Mouse (Mus musculus): ENCODE measurements at regions not wholly inside any gene's neighbourhood (a gene's known extent, or its start where the extent isn't known, plus 50 kb on each side); places are given as distances from the start of the nearest gene placed in this dataset.

- H3K4me1 ChIP-seq (ENCODE audit: control insufficient read depth, insufficient read depth, low read length) = peaks cover 3% of the 10 kb centered on the region; the same call in 1 of the 2 replicates
- no peak for TF ChIP-seq POLR2A (IDR thresholded peaks at IDR 0.05; ENCODE audit: borderline replicate concordance, control insufficient read depth, low read depth, low read length)
- no peak for TF ChIP-seq CTCF (IDR thresholded peaks at IDR 0.05; ENCODE audit: control insufficient read depth, insufficient read depth, low read length)
- H3K27ac ChIP-seq (ENCODE audit: control insufficient read depth, insufficient read depth, low read depth, low read length, poor library complexity) = no peak overlapping the region; the same call in 1 of the 2 replicates
- 1% methylated on average over 9 of the region's 9 CpGs for WGBS
- H3K4me3 ChIP-seq (replicated peaks; ENCODE audit: control insufficient read depth, low read depth, low read length) = no peak overlapping the region
These were observed 93.4 kb downstream of the Tmco5 start for GRCm38 (mm10) chr2:116971666-116972613.

- WGBS = 2% methylated on average over 6 of the region's 6 CpGs
- H3K27ac ChIP-seq (ENCODE audit: control insufficient read depth, insufficient read depth, low read depth, low read length, poor library complexity) = no peak overlapping the region
- H3K4me1 ChIP-seq (ENCODE audit: control insufficient read depth, insufficient read depth, low read length) = peaks cover 3% of the 10 kb centered on the region; the same call in 1 of the 2 replicates
- no peak overlapping the region for H3K4me3 ChIP-seq (replicated peaks; ENCODE audit: control insufficient read depth, low read depth, low read length)
- TF ChIP-seq CTCF (IDR thresholded peaks at IDR 0.05; ENCODE audit: control insufficient read depth, insufficient read depth, low read length) (no peak), POLR2A (IDR thresholded peaks at IDR 0.05; ENCODE audit: borderline replicate concordance, control insufficient read depth, low read depth, low read length) (no peak)
These were observed 94.1 kb downstream of the Tmco5 start for GRCm38 (mm10) chr2:116972614-116972985.

GRCm38 (mm10) chr2:116973441-116973840, 95.0 kb downstream of the Tmco5 start:
- H3K4me1 ChIP-seq (ENCODE audit: control insufficient read depth, insufficient read depth, low read length) = peaks cover 3% of the 10 kb centered on the region; the same call in 1 of the 2 replicates
- TF ChIP-seq POLR2A (IDR thresholded peaks at IDR 0.05; ENCODE audit: borderline replicate concordance, control insufficient read depth, low read depth, low read length) = no peak
- no peak for TF ChIP-seq CTCF (IDR thresholded peaks at IDR 0.05; ENCODE audit: control insufficient read depth, insufficient read depth, low read length)
- no peak overlapping the region for H3K27ac ChIP-seq (ENCODE audit: control insufficient read depth, insufficient read depth, low read depth, low read length, poor library complexity)
- H3K4me3 ChIP-seq (replicated peaks; ENCODE audit: control insufficient read depth, low read depth, low read length) = no peak overlapping the region
- WGBS = 56% methylated on average over 3 of the region's 3 CpGs

- 80% methylated on average over 9 of the region's 9 CpGs for WGBS
- Histone ChIP-seq H3K4me3 (replicated peaks; ENCODE audit: control insufficient read depth, low read depth, low read length) (no peak overlapping the region), H3K4me1 (ENCODE audit: control insufficient read depth, insufficient read depth, low read length) (peaks cover 3% of the 10 kb centered on the region), H3K27ac (ENCODE audit: control insufficient read depth, insufficient read depth, low read depth, low read length, poor library complexity) (no peak overlapping the region)
- no peak for TF ChIP-seq POLR2A (IDR thresholded peaks at IDR 0.05; ENCODE audit: borderline replicate concordance, control insufficient read depth, low read depth, low read length)
- no peak for TF ChIP-seq CTCF (IDR thresholded peaks at IDR 0.05; ENCODE audit: control insufficient read depth, insufficient read depth, low read length)
These were observed 95.7 kb downstream of the Tmco5 start for GRCm38 (mm10) chr2:116974152-116974551.

- peaks cover 3% of the 10 kb centered on the region for H3K4me1 ChIP-seq (ENCODE audit: control insufficient read depth, insufficient read depth, low read length)
- H3K4me3 ChIP-seq (replicated peaks; ENCODE audit: control insufficient read depth, low read depth, low read length) = no peak overlapping the region
- TF ChIP-seq CTCF (IDR thresholded peaks at IDR 0.05; ENCODE audit: control insufficient read depth, insufficient read depth, low read length) (no peak), POLR2A (IDR thresholded peaks at IDR 0.05; ENCODE audit: borderline replicate concordance, control insufficient read depth, low read depth, low read length) (no peak)
- H3K27ac ChIP-seq (ENCODE audit: control insufficient read depth, insufficient read depth, low read depth, low read length, poor library complexity) = no peak overlapping the region
- WGBS = 49% methylated on average over 7 of the region's 7 CpGs
These were observed 96.1 kb downstream of the Tmco5 start for GRCm38 (mm10) chr2:116974569-116975060.

- WGBS = under 1% methylated on average over 14 of the region's 14 CpGs
- Histone ChIP-seq H3K4me1 (ENCODE audit: control insufficient read depth, insufficient read depth, low read length) (peaks cover 3% of the 10 kb centered on the region), H3K4me3 (replicated peaks; ENCODE audit: control insufficient read depth, low read depth, low read length) (peak overlapping the region; percentile 52), H3K27ac (ENCODE audit: control insufficient read depth, insufficient read depth, low read depth, low read length, poor library complexity) (peak overlapping the region; percentile 46; the same call in 1 of the 2 replicates)
- no peak for TF ChIP-seq POLR2A (IDR thresholded peaks at IDR 0.05; ENCODE audit: borderline replicate concordance, control insufficient read depth, low read depth, low read length)
- peak; percentile 6; the same call in 1 of the 2 replicates for TF ChIP-seq CTCF (IDR thresholded peaks at IDR 0.05; ENCODE audit: control insufficient read depth, insufficient read depth, low read length)
These were observed 96.7 kb downstream of the Tmco5 start for GRCm38 (mm10) chr2:116975091-116975600.

GRCm38 (mm10) chr2:116975601-116976431, 97.3 kb downstream of the Tmco5 start:
- Histone ChIP-seq H3K27ac (ENCODE audit: control insufficient read depth, insufficient read depth, low read depth, low read length, poor library complexity) (peak overlapping the region; percentile 46), H3K4me3 (replicated peaks; ENCODE audit: control insufficient read depth, low read depth, low read length) (peak overlapping the region; percentile 52), H3K4me1 (ENCODE audit: control insufficient read depth, insufficient read depth, low read length) (peaks cover 3% of the 10 kb centered on the region)
- TF ChIP-seq CTCF (IDR thresholded peaks at IDR 0.05; ENCODE audit: control insufficient read depth, insufficient read depth, low read length) (no peak), POLR2A (IDR thresholded peaks at IDR 0.05; ENCODE audit: borderline replicate concordance, control insufficient read depth, low read depth, low read length) (peak; percentile 12; the same call in 1 of the 2 replicates)
- WGBS = 2% methylated on average over 53 of the region's 54 CpGs

Measured in bone marrow, adult 2 months (tissue).